Mouse (Mus musculus) lung, embryonic 14.5 days (tissue): ENCODE measurements around the gene Nr1h4. TPM values are rescaled to one million over a fixed set of nuclear protein-coding genes. Genes with fewer than 3 reads are reported as not detected.
A peak's percentile ranks its signal among the peaks of the same experiment; 100 is the strongest.

Source experiments
- ATAC-seq: fragments of 200-750 bp; cut with Nextera tagmentation; 2 replicates; pipeline ENCODE4 v1.8.0; 2017; ENCODE audit warnings: mild to moderate bottlenecking, moderate TSS enrichment, moderate library complexity; ENCODE audit not compliant: insufficient read depth
- DNase-seq: peaks from one replicate; pipeline ENCODE4 v3.0.0-alpha.2; 2015
- H3K27ac ChIP-seq: fragments of 300-500 bp; sonication (generic); 2 replicates; pipeline ENCODE4 v1.5.1; 2014; ENCODE audit warnings: low read depth, mild to moderate bottlenecking, moderate library complexity
- H3K27me3 ChIP-seq: fragments of 300-500 bp; sonication (generic); 2 replicates; pipeline ENCODE4 v1.6.1; 2014; ENCODE audit warnings: low read length, control low read depth; ENCODE audit not compliant: insufficient read depth
- H3K36me3 ChIP-seq: fragments of 300-500 bp; sonication (generic); 2 replicates; pipeline ENCODE4 v1.6.1; 2014; ENCODE audit warnings: control low read depth; ENCODE audit not compliant: insufficient read depth
- H3K4me1 ChIP-seq: fragments of 300-500 bp; sonication (generic); 2 replicates; pipeline ENCODE4 v1.6.1; 2014; ENCODE audit warnings: antibody characterized with exemption, control low read depth; ENCODE audit not compliant: insufficient read depth
- H3K4me2 ChIP-seq: fragments of 300-500 bp; sonication (generic); 2 replicates; pipeline ENCODE4 v1.6.1; 2014; ENCODE audit warnings: mild to moderate bottlenecking
- H3K4me3 ChIP-seq: fragments of 300-500 bp; sonication (generic); 2 replicates; pipeline ENCODE4 v1.5.1; 2014; ENCODE audit warnings: low read depth, low read length
- H3K9ac ChIP-seq: fragments of 300-500 bp; sonication (generic); 2 replicates; pipeline ENCODE4 v1.6.1; 2014
- H3K9me3 ChIP-seq: fragments of 300-500 bp; sonication (generic); 2 replicates; pipeline ENCODE4 v1.6.1; 2016; ENCODE audit warnings: low read depth, low read length, control low read depth
- CTCF ChIP-seq: IDR thresholded peaks from 2 replicates; pipeline ENCODE4 v1.5.1; 2016; ENCODE audit warnings: antibody characterized with exemption, low read depth
- WGBS: fragments of 180-500 bp; shearing (Covaris S2); extraction: QIAGEN DNeasy Blood & Tissue Kit; methylation state at CpG from one replicate; pipeline ENCODE4 v1.1.7; 2014; 5-methylcytosine and 5-hydroxymethylcytosine counted together
- polyA plus RNA-seq: library from polyadenylated mRNA; unstranded; fragments of >200 nt; fragmentation: Nextera tagmentation; extraction: Ambion mirVana; gene quantifications from 2 replicates; pipeline ENCODE4 v1.2.1, GENCODE M21; 2014

The Nr1h4 gene
- polyA plus RNA-seq, 1 experiment from 2014 or later, result 0.38 TPM

DNA sequence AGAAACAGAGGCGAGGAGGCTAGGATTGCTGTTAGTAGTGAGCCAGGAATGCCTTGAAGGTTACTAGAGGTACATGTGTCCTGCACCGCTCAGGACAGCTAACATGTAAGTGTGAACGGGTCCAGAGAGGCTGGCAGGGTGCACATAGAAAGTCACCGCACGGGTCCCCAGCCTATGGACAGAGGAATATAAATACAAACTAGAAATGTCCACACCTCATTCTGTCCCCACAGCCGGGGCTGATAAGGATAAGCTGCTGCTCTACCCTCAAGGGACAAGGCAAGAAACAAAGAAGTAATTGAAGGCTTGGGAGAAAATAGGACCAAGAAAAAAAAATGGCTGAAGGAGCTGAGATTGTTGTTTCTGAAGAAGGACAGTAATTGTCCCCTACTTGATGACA lies 10.5 kb upstream of the Nr1h4 start:
- H3K4me1 ChIP-seq, result no peaks in the 10 kb centered on the region
- no peak overlapping the region for H3K4me3 ChIP-seq
- no peaks in the 10 kb centered on the region for H3K36me3 ChIP-seq
- no peaks in the 10 kb centered on the region for H3K9me3 ChIP-seq
- H3K27me3 ChIP-seq, result no peaks in the 10 kb centered on the region
- no peak overlapping the region for H3K4me2 ChIP-seq
- H3K27ac ChIP-seq, result no peak overlapping the region
- ATAC-seq, result peak; percentile 73; the same call in 1 of the 2 replicates
- no peak for TF ChIP-seq CTCF
- DNase-seq, result peak; percentile 22
- H3K9ac ChIP-seq, result no peak overlapping the region
- 46% methylated on average over 6 of the region's 6 CpGs for WGBS

DNA sequence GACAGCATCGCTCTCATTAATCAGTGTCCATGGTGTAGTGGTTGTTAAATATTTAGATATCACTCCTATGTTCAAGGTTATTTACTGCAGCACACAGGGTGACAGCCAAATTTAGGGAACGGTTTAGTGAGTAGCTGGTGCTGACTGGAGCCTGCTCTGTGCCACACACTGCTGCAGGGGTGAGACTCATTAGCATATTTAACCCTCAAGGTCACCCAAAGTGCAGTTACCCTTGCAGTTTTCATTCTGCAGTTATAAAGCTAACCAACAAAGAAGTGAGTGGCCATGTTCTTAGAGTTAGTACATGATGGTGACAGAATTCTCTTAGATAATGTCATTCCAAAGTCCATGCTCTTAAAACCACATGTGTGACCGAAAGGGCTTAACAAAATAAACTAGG lies 8.9 kb upstream of the Nr1h4 start:
- no peak overlapping the region for H3K27ac ChIP-seq
- ATAC-seq (no peak), DNase-seq (no peak)
- H3K4me3 ChIP-seq, result no peak overlapping the region
- H3K9ac ChIP-seq, result no peak overlapping the region
- no peaks in the 10 kb centered on the region for H3K36me3 ChIP-seq
- H3K27me3 ChIP-seq, result no peaks in the 10 kb centered on the region
- no peak overlapping the region for H3K4me2 ChIP-seq
- H3K9me3 ChIP-seq, result no peaks in the 10 kb centered on the region
- TF ChIP-seq CTCF, result no peak
- WGBS, result 76% methylated on average over 3 of the region's 3 CpGs
- H3K4me1 ChIP-seq, result no peaks in the 10 kb centered on the region

DNA sequence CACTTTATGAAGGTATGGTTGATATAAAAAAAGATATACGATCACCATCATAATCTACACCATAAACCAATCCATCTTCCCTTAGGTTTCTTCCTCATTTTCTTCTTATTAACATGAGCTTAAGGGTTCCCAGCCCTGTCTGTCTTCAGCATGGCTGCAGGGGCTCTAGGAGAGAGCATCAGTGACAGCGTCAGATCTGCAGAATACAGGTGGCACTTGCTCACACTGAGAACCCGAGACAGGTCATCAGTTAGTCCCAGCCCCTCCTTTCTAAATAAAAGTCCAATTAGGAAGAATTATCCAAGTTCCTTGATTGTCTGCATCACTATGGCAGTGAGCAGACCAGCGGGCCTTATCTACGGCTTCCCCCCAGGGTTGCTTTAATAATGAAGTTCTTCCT lies 934 bp downstream of the Nr1h4 start:
- Histone ChIP-seq H3K36me3 (no peaks in the 10 kb centered on the region), H3K4me3 (no peak overlapping the region), H3K9ac (no peak overlapping the region), H3K4me1 (peaks cover 14% of the 10 kb centered on the region), H3K27me3 (no peaks in the 10 kb centered on the region), H3K27ac (no peak overlapping the region), H3K4me2 (no peak overlapping the region), H3K9me3 (no peaks in the 10 kb centered on the region)
- DNase-seq (no peak), ATAC-seq (no peak)
- 65% methylated on average over 5 of the region's 5 CpGs for WGBS
- no peak for TF ChIP-seq CTCF

DNA sequence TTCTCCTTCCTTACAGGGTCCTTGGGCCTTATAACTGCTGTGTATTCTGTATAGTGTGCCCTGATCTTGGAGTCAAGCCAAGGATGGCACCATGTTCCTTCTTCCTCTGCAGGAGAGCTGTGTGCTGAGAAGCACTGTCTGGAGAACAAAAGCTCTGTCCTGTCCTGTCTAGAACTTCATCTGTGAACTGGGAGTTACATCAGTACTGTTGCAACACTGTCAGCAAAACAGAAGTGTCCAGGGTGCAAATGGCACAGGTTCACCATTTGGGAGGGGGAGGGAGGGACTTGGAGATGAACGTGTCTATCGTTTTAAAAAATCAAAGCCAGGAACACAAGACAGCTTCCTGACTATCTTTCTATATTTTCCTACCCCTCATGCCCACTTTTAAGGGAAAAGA lies 1.4 kb downstream of the Nr1h4 start:
- DNase-seq (peak; percentile 24), ATAC-seq (no peak)
- no peak overlapping the region for H3K9ac ChIP-seq
- H3K36me3 ChIP-seq, result no peaks in the 10 kb centered on the region
- H3K4me2 ChIP-seq, result no peak overlapping the region
- H3K9me3 ChIP-seq, result no peaks in the 10 kb centered on the region
- no peak for TF ChIP-seq CTCF
- H3K27me3 ChIP-seq, result no peaks in the 10 kb centered on the region
- H3K4me1 ChIP-seq, result peaks cover 14% of the 10 kb centered on the region
- no peak overlapping the region for H3K4me3 ChIP-seq
- 71% methylated on average over 2 of the region's 2 CpGs for WGBS
- H3K27ac ChIP-seq, result no peak overlapping the region

DNA sequence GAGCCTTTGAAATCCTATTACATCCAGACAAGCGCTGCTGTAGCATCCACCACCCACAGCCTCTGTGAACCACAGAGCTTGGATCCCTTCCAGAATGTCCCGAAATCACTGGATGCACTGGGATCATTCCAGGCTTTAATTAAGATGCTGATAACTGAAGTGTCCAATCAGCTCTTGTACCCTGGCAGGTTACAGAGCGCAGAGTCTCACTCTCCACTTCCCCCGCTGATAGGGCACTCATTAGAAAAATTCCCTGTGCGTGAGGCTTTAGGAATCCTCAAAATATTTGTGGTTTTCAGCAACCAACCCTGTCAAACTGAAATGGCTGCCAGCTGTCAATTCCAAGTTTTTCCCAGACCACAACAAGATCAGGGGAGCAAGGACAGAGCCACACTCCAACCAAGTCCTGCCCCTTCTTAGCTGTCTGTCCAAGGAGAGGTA lies 2.2 kb downstream of the Nr1h4 start:
- Histone ChIP-seq H3K9ac (no peak overlapping the region), H3K36me3 (no peaks in the 10 kb centered on the region), H3K27me3 (no peaks in the 10 kb centered on the region), H3K4me1 (peaks cover 14% of the 10 kb centered on the region), H3K27ac (no peak overlapping the region), H3K4me2 (no peak overlapping the region), H3K4me3 (no peak overlapping the region), H3K9me3 (no peaks in the 10 kb centered on the region)
- DNase-seq, result peak; percentile 83
- peak; percentile 71 for ATAC-seq
- whole genome bisulfite sequencing, result 23% methylated on average over 5 of the region's 5 CpGs
- no peak for TF ChIP-seq CTCF

DNA sequence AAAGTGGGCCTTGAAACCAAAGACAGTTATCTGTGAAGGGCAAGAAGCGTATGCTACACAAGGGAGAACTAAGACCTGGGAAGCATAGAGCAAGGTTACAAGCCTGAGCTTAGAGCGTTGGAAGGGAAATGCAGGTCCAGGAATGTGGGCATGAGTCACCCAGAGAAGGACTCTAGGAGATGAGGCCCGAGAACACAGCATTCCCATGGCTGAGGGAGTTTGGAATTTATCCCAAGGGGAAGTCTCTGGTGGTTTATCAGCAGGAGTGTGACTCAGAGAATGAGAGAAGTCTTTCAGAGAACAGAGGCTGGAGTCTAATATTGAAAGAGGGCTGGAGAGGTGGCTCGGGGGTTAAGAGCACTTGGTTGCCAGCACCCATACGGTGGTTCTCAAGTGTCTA lies 6.3 kb downstream of the Nr1h4 start:
- no peaks in the 10 kb centered on the region for H3K36me3 ChIP-seq
- H3K4me1 ChIP-seq, result 0 out of 2 replicates have a peak, but pooled peaks cover 3% of the 10 kb centered on the region
- no peak overlapping the region for H3K4me2 ChIP-seq
- H3K27ac ChIP-seq, result no peak overlapping the region
- no peak overlapping the region for H3K9ac ChIP-seq
- ATAC-seq (no peak), DNase-seq (peak; percentile 34)
- no peak for TF ChIP-seq CTCF
- no peaks in the 10 kb centered on the region for H3K27me3 ChIP-seq
- no peaks in the 10 kb centered on the region for H3K9me3 ChIP-seq
- no peak overlapping the region for H3K4me3 ChIP-seq
- 60% methylated on average over 5 of the region's 5 CpGs for WGBS

DNA sequence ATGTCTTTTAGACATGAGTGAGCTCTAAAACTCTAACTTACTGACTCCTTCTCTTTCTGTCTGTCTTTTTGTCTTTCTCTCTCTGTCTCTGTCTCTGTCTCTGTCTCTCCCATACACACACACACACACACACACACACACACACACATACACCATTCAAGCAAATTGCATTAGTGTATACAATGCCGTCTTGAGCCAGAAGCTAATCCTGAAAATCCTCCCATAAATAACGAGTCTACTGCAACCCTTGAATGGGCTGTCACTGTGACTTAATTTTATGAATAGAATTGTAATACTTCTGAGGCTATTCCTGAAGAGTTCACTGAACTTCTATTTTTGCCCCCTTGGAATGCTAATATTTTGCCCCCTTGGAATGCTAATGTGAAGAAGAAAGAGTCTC lies 7.6 kb downstream of the Nr1h4 start:
- 65% methylated on average over 2 of the region's 2 CpGs for WGBS
- no peak overlapping the region for H3K4me3 ChIP-seq
- DNase-seq (no peak), ATAC-seq (no peak)
- no peak overlapping the region for H3K4me2 ChIP-seq
- H3K9me3 ChIP-seq, result no peaks in the 10 kb centered on the region
- no peaks in the 10 kb centered on the region for H3K27me3 ChIP-seq
- no peaks in the 10 kb centered on the region for H3K36me3 ChIP-seq
- H3K27ac ChIP-seq, result no peak overlapping the region
- no peak for TF ChIP-seq CTCF
- H3K4me1 ChIP-seq, result 0 out of 2 replicates have a peak, but pooled peaks cover 2% of the 10 kb centered on the region
- no peak overlapping the region for H3K9ac ChIP-seq

DNA sequence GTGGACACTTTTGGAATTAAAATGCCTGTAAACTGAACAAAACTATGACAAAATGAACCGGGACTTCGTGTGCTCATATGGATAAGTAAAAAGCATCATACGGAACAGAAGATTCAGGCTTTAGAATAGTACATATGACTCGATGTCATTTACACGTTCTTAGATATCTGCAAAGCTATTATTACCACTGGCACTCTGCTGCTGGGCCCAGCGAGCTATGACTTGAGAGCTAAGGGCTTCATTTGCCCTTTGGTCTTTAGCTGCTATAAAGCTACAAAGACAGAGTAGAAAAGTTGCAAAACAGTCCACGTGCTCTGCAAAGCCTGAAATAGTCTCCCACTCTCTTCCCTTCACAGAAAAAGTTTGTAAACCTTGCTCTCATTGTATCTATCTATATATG lies 10.9 kb downstream of the Nr1h4 start:
- Histone ChIP-seq H3K27ac (no peak overlapping the region), H3K9me3 (no peaks in the 10 kb centered on the region), H3K36me3 (no peaks in the 10 kb centered on the region), H3K4me2 (no peak overlapping the region), H3K4me1 (no peaks in the 10 kb centered on the region), H3K9ac (no peak overlapping the region), H3K4me3 (no peak overlapping the region), H3K27me3 (no peaks in the 10 kb centered on the region)
- peak; percentile 60; the same call in 1 of the 2 replicates for ATAC-seq
- 38% methylated on average over 7 of the region's 7 CpGs for WGBS
- no peak for TF ChIP-seq CTCF
- DNase-seq, result peak; percentile 65
